Mouse (Mus musculus): ENCODE results near the gene Rbl1.

DNA sequence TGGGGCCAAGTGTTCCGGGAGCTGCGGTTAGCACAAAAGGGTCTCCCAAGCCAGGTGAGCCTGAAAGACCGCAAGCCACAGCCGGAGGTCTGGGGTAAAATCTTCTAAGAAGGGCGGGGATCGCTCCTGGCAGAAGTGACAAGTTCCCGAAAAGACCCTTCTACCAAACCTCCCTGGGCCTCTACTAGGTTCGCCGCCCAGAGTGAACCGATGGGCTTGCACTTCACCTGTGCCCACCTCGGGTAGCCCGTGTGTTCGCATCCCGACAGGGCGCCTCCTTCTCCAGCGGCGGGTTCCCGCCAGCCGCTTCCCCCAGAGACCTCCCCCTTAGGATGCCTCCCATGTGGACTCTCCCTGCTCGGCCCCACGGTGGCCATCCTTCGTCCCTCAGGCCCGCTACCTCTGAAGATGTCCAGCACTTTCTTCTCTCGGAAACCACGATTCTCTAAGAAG is 69.8 kb downstream of the Rbl1 start:
- TF ChIP-seq FLI1 (IDR thresholded peaks at IDR 0.05; ENCODE audit: low read length) (no peak), GATA1 (IDR thresholded peaks at IDR 0.05; ENCODE audit: borderline replicate concordance, low read length) (no peak)

Measured in megakaryocyte, embryonic 14.5 days (primary cell).